In genomic region chr1:54749516-54749915, GRCm38 (mm10) we compare ENCODE assay signal across 14 mouse cellular contexts.
DNase-seq lines count a peak whose midpoint lies in the region; ATAC-seq lines count a peak whose summit lies in the region.
"Had no signal": no experiment of that assay in that cellular context is flagged by ENCODE, and none has a peak within 500 bp of the region (broad histone marks: within the 10 kb centered on the region; RNA-seq: fewer than 3 reads in every experiment).

No protein-coding gene starts in this region.

- no peaks in the 10 kb centered on the region for H3K9me3 ChIP-seq in kidney, embryonic 16.5 days (ENCODE audit: low read length)
- no peaks in the 10 kb centered on the region for H3K9me3 ChIP-seq in kidney, embryonic 14.5 days (ENCODE audit: control insufficient read depth, low read length)
- H3K9me3 ChIP-seq in heart, embryonic 10.5 days = no peaks in the 10 kb centered on the region
- H3K9me3 ChIP-seq in lung, embryonic 16.5 days (ENCODE audit: control insufficient read depth, low read length) = no peaks in the 10 kb centered on the region
- H3K9me3 ChIP-seq: embryonic facial prominence, embryonic 12.5 days; forebrain, embryonic 12.5 days; hindbrain, embryonic 12.5 days had no signal

- H3K4me3 ChIP-seq in kidney, embryonic 16.5 days (ENCODE audit: low read length) = no peak overlapping the region
- no peak overlapping the region for H3K4me3 ChIP-seq in kidney, embryonic 14.5 days (ENCODE audit: low read length)
- no peak overlapping the region for H3K4me3 ChIP-seq in brown adipose tissue, adult 24 weeks (ENCODE audit: insufficient read depth, low read depth, low read length)
- no peak overlapping the region for H3K4me3 ChIP-seq in heart, embryonic 10.5 days
- H3K4me3 ChIP-seq in lung, embryonic 16.5 days (ENCODE audit: low read length) = no peak overlapping the region
- H3K4me3 ChIP-seq: embryonic facial prominence, embryonic 12.5 days; forebrain, embryonic 12.5 days; hindbrain, embryonic 12.5 days; myocyte had no signal

- DNase-seq in heart, embryonic 10.5 days (ENCODE audit: low spot score) = no peak
- DNase-seq in right cerebral cortex, postnatal 10 days (ENCODE audit: low spot score in 2 of 2) = no peak
- DNase-seq in frontal cortex, postnatal 25 days (ENCODE audit: low spot score in 2 of 2) = no peak
- DNase-seq: cerebellum, adult 2 months; thymus, postnatal 25 days had no signal

- H3K4me1 ChIP-seq in kidney, embryonic 16.5 days (ENCODE audit: insufficient read depth, low read length) = peaks cover 2% of the 10 kb centered on the region; the same call in 1 of the 2 replicates
- no peaks in the 10 kb centered on the region for H3K4me1 ChIP-seq in kidney, embryonic 14.5 days (ENCODE audit: control insufficient read depth, insufficient read depth, low read length)
- 0 out of 2 replicates have a peak, but pooled peaks cover 7% of the 10 kb centered on the region for H3K4me1 ChIP-seq in brown adipose tissue, adult 24 weeks (ENCODE audit: control insufficient read depth, insufficient read depth, insufficient read length, low read length)
- peaks cover 43% of the 10 kb centered on the region for H3K4me1 ChIP-seq in heart, embryonic 10.5 days
- H3K4me1 ChIP-seq in lung, embryonic 16.5 days (replicated peaks; ENCODE audit: control insufficient read depth, insufficient read depth, low read length) = peaks cover 25% of the 10 kb centered on the region
- H3K4me1 ChIP-seq: embryonic facial prominence, embryonic 12.5 days; forebrain, embryonic 12.5 days; hindbrain, embryonic 12.5 days had no signal

- H3K27me3 ChIP-seq in kidney, embryonic 16.5 days (ENCODE audit: insufficient read depth, low read length) = no peaks in the 10 kb centered on the region
- no peaks in the 10 kb centered on the region for H3K27me3 ChIP-seq in kidney, embryonic 14.5 days (ENCODE audit: control insufficient read depth, insufficient read depth, low read length)
- H3K27me3 ChIP-seq in heart, embryonic 10.5 days (ENCODE audit: insufficient read depth, poor library complexity, severe bottlenecking) = no peaks in the 10 kb centered on the region
- H3K27me3 ChIP-seq in lung, embryonic 16.5 days (ENCODE audit: control insufficient read depth, insufficient read depth, low read depth, low read length) = no peaks in the 10 kb centered on the region
- H3K27me3 ChIP-seq: embryonic facial prominence, embryonic 12.5 days; forebrain, embryonic 12.5 days; hindbrain, embryonic 12.5 days had no signal

- WGBS in kidney, embryonic 16.5 days = 63% methylated on average over 3 of the region's 3 CpGs
- 72% methylated on average over 3 of the region's 3 CpGs for WGBS in kidney, embryonic 14.5 days
- 36% methylated on average over 3 of the region's 3 CpGs for WGBS in heart, embryonic 10.5 days
- WGBS in lung, embryonic 16.5 days = 30% methylated on average over 3 of the region's 3 CpGs

- peak overlapping the region; percentile 4; the same call in 1 of the 2 replicates for H3K27ac ChIP-seq in kidney, embryonic 16.5 days (ENCODE audit: low read length)
- no peak overlapping the region for H3K27ac ChIP-seq in kidney, embryonic 14.5 days (ENCODE audit: low read depth, low read length)
- H3K27ac ChIP-seq in brown adipose tissue, adult 24 weeks (replicated peaks; ENCODE audit: low read depth, low read length) = peak overlapping the region; percentile 61
- peak overlapping the region; percentile 83 for H3K27ac ChIP-seq in heart, embryonic 10.5 days
- H3K27ac ChIP-seq in lung, embryonic 16.5 days (ENCODE audit: low read length) = peak overlapping the region; percentile 83
- H3K27ac ChIP-seq: embryonic facial prominence, embryonic 12.5 days; forebrain, embryonic 12.5 days; hindbrain, embryonic 12.5 days had no signal

- no peak for ATAC-seq in kidney, embryonic 16.5 days (ENCODE audit: low FRiP score, low TSS enrichment)
- ATAC-seq in kidney, embryonic 14.5 days (ENCODE audit: low FRiP score, low TSS enrichment) = no peak
- ATAC-seq in lung, embryonic 16.5 days (ENCODE audit: low read depth) = peak; percentile 82
- ATAC-seq in inflammation-experienced regulatory T-cells, adult 6 months = no peak

- no peak overlapping the region for H3K4me2 ChIP-seq in kidney, embryonic 16.5 days (replicated peaks; ENCODE audit: low read depth, low read length)
- H3K4me2 ChIP-seq in kidney, embryonic 14.5 days (replicated peaks; ENCODE audit: low read depth, low read length) = no peak overlapping the region
- H3K4me2 ChIP-seq in lung, embryonic 16.5 days (ENCODE audit: low read depth, low read length) = no peak overlapping the region
- H3K4me2 ChIP-seq: embryonic facial prominence, embryonic 12.5 days; forebrain, embryonic 12.5 days; hindbrain, embryonic 12.5 days had no signal

- no peaks in the 10 kb centered on the region for H3K36me3 ChIP-seq in kidney, embryonic 16.5 days (ENCODE audit: insufficient read depth, low read length)
- no peaks in the 10 kb centered on the region for H3K36me3 ChIP-seq in kidney, embryonic 14.5 days (ENCODE audit: control insufficient read depth, insufficient read depth, low read length)
- H3K36me3 ChIP-seq in heart, embryonic 10.5 days = 0 out of 2 replicates have a peak, but pooled peaks cover 3% of the 10 kb centered on the region
- H3K36me3 ChIP-seq in lung, embryonic 16.5 days (ENCODE audit: control insufficient read depth, insufficient read depth, low read length) = no peaks in the 10 kb centered on the region
- H3K36me3 ChIP-seq: forebrain, embryonic 12.5 days; hindbrain, embryonic 12.5 days had no signal

- no peak overlapping the region for H3K9ac ChIP-seq in kidney, embryonic 16.5 days (replicated peaks; ENCODE audit: low read length)
- H3K9ac ChIP-seq in kidney, embryonic 14.5 days (ENCODE audit: low read depth, low read length) = no peak overlapping the region
- H3K9ac ChIP-seq in lung, embryonic 16.5 days (ENCODE audit: low read length) = no peak overlapping the region
- H3K9ac ChIP-seq: embryonic facial prominence, embryonic 12.5 days; forebrain, embryonic 12.5 days; hindbrain, embryonic 12.5 days had no signal
